Mouse (Mus musculus): ENCODE data around the gene Prss53. TPM values are rescaled to one million over a fixed set of nuclear protein-coding genes. Genes with fewer than 3 reads are reported as not detected.
"Not testable (repeated sequence)": the region's sequence is repeated elsewhere in the genome, so short reads cannot be mapped to it uniquely, and the experiment has no call there.

Gene Prss53
- total and polyA plus RNA-seq, 3 experiments, result 1.0 to 3.0 (median 1.2) TPM

DNA sequence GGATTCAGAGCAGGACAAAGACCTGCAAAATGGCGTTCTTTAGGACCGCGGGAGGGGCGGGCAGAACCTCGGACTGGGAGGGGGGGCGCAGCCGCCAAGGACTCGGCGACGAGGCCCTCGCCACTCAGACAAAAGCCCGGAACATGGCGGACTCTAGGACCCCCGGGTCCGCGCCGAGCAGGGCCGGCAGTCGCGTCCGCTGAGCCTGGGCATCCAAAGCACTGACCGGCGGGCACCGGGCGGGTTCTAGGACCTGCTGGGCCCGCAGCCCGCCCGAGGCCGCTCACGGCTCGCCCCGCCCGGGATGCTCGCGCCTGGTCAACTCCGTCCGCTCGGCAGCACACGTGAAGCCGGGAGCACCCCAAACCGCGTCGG lies 15.2 kb downstream of the Prss53 start:
- peak; percentile 95 for DNase-seq

- DNase-seq, result no peak
Measured at GRCm38 (mm10) chr7:127874812-127875626, 15.8 kb downstream of the Prss53 start.

GRCm38 (mm10) chr7:127870136-127870821 lies 20.5 kb downstream of the Prss53 start:
- no peak for DNase-seq

GRCm38 (mm10) chr7:127869149-127869810 lies 21.5 kb downstream of the Prss53 start:
- no peak for DNase-seq

DNA sequence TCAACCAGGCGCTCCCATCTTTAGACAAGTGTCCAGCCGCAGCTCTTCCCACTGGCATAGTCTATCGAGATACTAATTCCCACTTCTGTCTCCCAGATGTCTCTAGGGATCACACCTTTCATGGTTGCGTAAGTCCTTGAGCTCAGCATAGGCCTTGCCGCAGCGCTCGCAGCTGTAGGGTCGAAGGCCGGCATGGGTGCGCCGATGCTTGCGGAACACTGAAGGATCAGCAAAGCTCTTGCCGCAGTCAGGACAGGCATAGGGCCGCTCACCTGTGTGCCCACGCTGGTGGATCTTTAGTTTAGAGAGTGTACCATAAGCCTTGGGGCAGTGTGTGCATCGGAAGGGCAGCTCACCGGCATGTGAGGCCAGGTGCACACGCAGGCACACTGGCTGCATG lies 23.1 kb downstream of the Prss53 start:
- DNase-seq, result no peak

GRCm38 (mm10) chr7:127866434-127866833 lies 24.3 kb downstream of the Prss53 start:
- no peak for DNase-seq

DNA sequence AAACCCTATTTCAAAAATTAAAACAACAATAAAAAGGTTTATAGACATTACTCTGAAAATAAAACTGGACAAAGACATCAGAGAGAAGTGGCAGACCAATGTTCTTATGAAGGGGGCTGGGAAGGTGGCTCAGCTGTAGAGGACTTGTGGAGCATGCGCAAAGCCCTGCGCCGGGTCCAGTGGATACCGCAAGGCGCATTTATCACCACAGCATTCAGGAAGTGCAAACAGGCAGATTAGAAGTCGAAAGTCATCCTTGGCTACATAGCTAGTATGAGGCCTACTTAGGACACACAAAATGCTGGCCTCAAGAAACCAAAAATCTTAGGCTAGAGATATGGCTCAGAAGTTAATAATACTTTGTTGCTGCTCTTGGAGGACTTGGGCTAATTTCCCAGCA lies 32.5 kb downstream of the Prss53 start:
- DNase-seq, result no peak

GRCm38 (mm10) chr7:127850906-127851305 lies 39.9 kb downstream of the Prss53 start:
- peak; percentile 24 for DNase-seq

DNA sequence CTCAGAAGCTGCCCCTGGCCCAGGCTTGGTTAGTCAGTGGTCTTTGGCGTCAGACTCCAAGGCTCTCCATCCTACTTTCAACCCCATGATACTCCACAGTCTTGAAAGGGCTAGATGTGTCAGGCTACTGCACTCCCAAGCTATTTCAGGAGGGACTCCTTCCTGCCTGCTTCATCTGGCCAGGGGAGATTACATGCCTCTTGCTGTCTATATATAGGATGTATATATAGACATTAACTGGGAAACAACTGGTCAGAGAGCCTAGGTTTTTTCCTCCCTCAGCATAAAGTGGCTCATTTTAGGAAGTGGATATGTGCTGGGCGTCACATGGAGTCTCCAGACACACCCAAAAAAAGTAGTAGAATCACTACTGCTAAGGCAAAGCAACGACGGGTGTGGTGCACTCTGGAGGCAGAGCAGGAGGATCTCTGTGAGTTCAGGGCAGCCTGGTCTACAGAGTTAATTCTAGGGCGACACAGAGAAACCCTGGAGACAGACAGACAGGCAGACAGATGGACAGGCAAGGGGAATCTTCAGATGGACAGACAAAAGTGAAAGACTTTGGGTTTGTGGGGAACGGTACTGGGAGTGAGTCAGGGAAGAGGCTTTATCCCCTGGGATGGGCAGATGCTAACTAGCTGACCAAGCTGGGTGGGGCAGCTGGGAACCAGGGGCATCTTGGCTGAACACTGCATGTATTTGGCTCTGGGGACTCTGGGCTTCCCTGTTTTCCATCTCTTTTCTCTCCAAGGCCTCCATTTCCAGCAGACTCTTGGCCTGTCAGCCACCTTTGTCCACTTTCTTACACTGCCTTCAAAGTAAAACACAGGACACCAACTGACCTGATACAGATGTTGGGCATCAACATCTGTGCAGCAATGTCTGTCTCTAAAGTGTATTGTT lies 40.5 kb downstream of the Prss53 start:
- DNase-seq, result no peak

- DNase-seq, result peak; percentile 87
Measured at GRCm38 (mm10) chr7:127842001-127842718, 48.6 kb downstream of the Prss53 start.

DNA sequence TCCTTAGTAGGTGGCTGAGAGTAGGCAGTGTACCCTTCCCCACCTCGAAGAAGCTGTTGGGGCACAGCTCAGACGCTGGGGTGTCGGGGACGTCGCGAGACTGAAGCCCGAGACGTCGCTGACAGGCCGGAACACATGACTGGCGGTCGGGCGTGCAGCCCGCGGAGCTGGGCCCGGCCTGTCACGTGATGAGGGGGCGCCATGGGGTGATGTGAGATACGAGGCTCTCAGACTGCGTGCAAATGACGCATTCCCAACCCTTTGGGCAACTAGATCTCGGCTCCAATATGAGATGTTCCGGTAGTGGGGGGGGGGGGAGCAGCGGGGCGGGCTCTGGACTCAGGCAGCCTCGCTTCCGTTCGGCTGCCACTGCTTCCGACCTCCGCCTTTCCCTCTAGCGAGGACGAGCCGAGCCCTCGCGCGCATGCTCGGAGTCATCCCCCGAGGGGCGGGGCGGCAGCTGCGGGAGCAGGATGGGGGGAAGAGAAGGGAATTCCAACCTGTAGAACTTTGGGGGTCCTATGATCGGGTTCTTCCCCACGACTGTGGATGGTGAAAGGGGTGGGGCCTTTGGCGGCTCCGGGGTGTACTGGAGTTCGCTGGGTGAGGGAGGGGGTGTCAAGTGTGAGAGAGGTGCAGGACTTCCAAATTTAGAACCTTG lies 49.3 kb downstream of the Prss53 start:
- peak; percentile 97 for DNase-seq

GRCm38 (mm10) chr7:127840886-127841285 lies 49.9 kb downstream of the Prss53 start:
- peak; percentile 62 for DNase-seq

- DNase-seq, result not testable (repeated sequence)
Measured at GRCm38 (mm10) chr7:127840031-127840430, 50.7 kb downstream of the Prss53 start.

- not testable (repeated sequence) for DNase-seq
Measured at GRCm38 (mm10) chr7:127837878-127838277, 52.9 kb downstream of the Prss53 start.

- DNase-seq, result no peak
Measured at GRCm38 (mm10) chr7:127837473-127837872, 53.3 kb downstream of the Prss53 start.

Other genes with a start within 250 kb of the Prss53 start
- gene Bcl7c, start 182.0 kb downstream of the Prss53 start, total RNA-seq (2021), result 10 to 100 TPM; 70.9 to 86.0 TPM
- 70.5 and 78.0 TPM in 2 replicates for gene Bcl7c, start 182.0 kb downstream of the Prss53 start, polyA plus RNA-seq (2012; rRNA removed)
- 1 to 10 TPM; 3.3 to 3.7 TPM for gene Ctf1, start 178.2 kb downstream of the Prss53 start, total RNA-seq (2021)
- 18.9 and 22.1 TPM in 2 replicates for gene Ctf1, start 178.2 kb downstream of the Prss53 start, polyA plus RNA-seq (2012; rRNA removed)
- gene Ctf2, start 158.8 kb downstream of the Prss53 start, total RNA-seq (2021), result not detected
- not detected in 2 replicates for gene Ctf2, start 158.8 kb downstream of the Prss53 start, polyA plus RNA-seq (2012; rRNA removed)
- gene Fbxl19, start 146.4 kb downstream of the Prss53 start, total RNA-seq (2021), result 10 to 100 TPM in 1 of 2 experiments, 1 to 10 TPM in 1; 9.5 to 11.6 TPM
- 34.5 and 42.6 TPM in 2 replicates for gene Fbxl19, start 146.4 kb downstream of the Prss53 start, polyA plus RNA-seq (2012; rRNA removed)
- 10 to 100 TPM; 28.3 to 32.8 TPM for gene Orai3, start 121.2 kb downstream of the Prss53 start, total RNA-seq (2021)
- gene Orai3, start 121.2 kb downstream of the Prss53 start, polyA plus RNA-seq (2012; rRNA removed), result 90.6 and 94.8 TPM in 2 replicates
- gene Setd1a, start 114.3 kb downstream of the Prss53 start, total RNA-seq (2021), result 10 to 100 TPM; 36.0 to 42.6 TPM
- gene Setd1a, start 114.3 kb downstream of the Prss53 start, polyA plus RNA-seq (2012; rRNA removed), result 12.6 and 15.9 TPM in 2 replicates
- 1 to 10 TPM; 2.2 to 4.6 TPM for gene Gm49388, start 105.4 kb downstream of the Prss53 start, total RNA-seq (2021)
- not detected in 2 replicates for gene Gm49388, start 105.4 kb downstream of the Prss53 start, polyA plus RNA-seq (2012; rRNA removed)
- 10 to 100 TPM; 45.5 to 46.2 TPM for gene Hsd3b7, start 90.4 kb downstream of the Prss53 start, total RNA-seq (2021)
- gene Hsd3b7, start 90.4 kb downstream of the Prss53 start, polyA plus RNA-seq (2012; rRNA removed), result 83.9 and 86.5 TPM in 2 replicates
- gene Stx4a, start 66.7 kb downstream of the Prss53 start, total RNA-seq (2021), result 100 to 1,000 TPM in 1 of 2 experiments, 10 to 100 TPM in 1; 79.6 to 102 TPM
- 52.2 and 54.0 TPM in 2 replicates for gene Stx4a, start 66.7 kb downstream of the Prss53 start, polyA plus RNA-seq (2012; rRNA removed)
- 1 to 10 TPM; 5.0 to 6.9 TPM for gene Stx1b, start 66.4 kb downstream of the Prss53 start, total RNA-seq (2021)
- 8.5 and 11.4 TPM in 2 replicates for gene Stx1b, start 66.4 kb downstream of the Prss53 start, polyA plus RNA-seq (2012; rRNA removed)
- 10 to 100 TPM; 28.9 to 33.1 TPM for gene Zfp646, start 14.7 kb downstream of the Prss53 start, total RNA-seq (2021)
- gene Zfp646, start 14.7 kb downstream of the Prss53 start, polyA plus RNA-seq (2012; rRNA removed), result 14.1 and 15.9 TPM in 2 replicates
- 1 to 10 TPM; 7.2 to 9.7 TPM for gene Zfp668, start 14.1 kb downstream of the Prss53 start, total RNA-seq (2021)
- gene Zfp668, start 14.1 kb downstream of the Prss53 start, polyA plus RNA-seq (2012; rRNA removed), result 8.1 and 10.3 TPM in 2 replicates
- gene Gm21974, start 4.5 kb upstream of the Prss53 start, total RNA-seq (2021), result not detected
- gene Gm21974, start 4.5 kb upstream of the Prss53 start, polyA plus RNA-seq (2012; rRNA removed), result not detected in 2 replicates
- 10 to 100 TPM; 62.7 to 85.5 TPM for gene Vkorc1, start 4.6 kb upstream of the Prss53 start, total RNA-seq (2021)
- 152 and 201 TPM in 2 replicates for gene Vkorc1, start 4.6 kb upstream of the Prss53 start, polyA plus RNA-seq (2012; rRNA removed)
- 100 to 1,000 TPM; 122 to 138 TPM for gene Bckdk, start 13.1 kb upstream of the Prss53 start, total RNA-seq (2021)
- 164 and 166 TPM in 2 replicates for gene Bckdk, start 13.1 kb upstream of the Prss53 start, polyA plus RNA-seq (2012; rRNA removed)
- gene Kat8, start 21.5 kb upstream of the Prss53 start, total RNA-seq (2021), result 10 to 100 TPM; 24.6 to 27.1 TPM
- gene Kat8, start 21.5 kb upstream of the Prss53 start, polyA plus RNA-seq (2012; rRNA removed), result 10.6 and 10.9 TPM in 2 replicates
- gene Prss8, start 39.1 kb upstream of the Prss53 start, total RNA-seq (2021), result under 1 TPM in 1 of 2 experiments, not detected in 1; 0.24 TPM
- gene Prss8, start 39.1 kb upstream of the Prss53 start, polyA plus RNA-seq (2012; rRNA removed), result 0.07 and 0.38 TPM in 2 replicates
- gene Prss36, start 55.8 kb upstream of the Prss53 start, total RNA-seq (2021), result 1 to 10 TPM; 8.2 to 9.4 TPM
- gene Prss36, start 55.8 kb upstream of the Prss53 start, polyA plus RNA-seq (2012; rRNA removed), result 24.8 and 27.8 TPM in 2 replicates
- gene Fus, start 76.5 kb upstream of the Prss53 start, total RNA-seq (2021), result 100 to 1,000 TPM; 176 to 229 TPM
- 139 and 145 TPM in 2 replicates for gene Fus, start 76.5 kb upstream of the Prss53 start, polyA plus RNA-seq (2012; rRNA removed)
- gene Pycard, start 102.9 kb upstream of the Prss53 start, total RNA-seq (2021), result 1 to 10 TPM; 2.3 to 3.7 TPM
- gene Pycard, start 102.9 kb upstream of the Prss53 start, polyA plus RNA-seq (2012; rRNA removed), result 4.4 and 8.1 TPM in 2 replicates
- under 1 TPM in 1 of 2 experiments, not detected in 1; 0.17 TPM for gene Trim72, start 113.0 kb upstream of the Prss53 start, total RNA-seq (2021)
- 0.16 and 0.29 TPM in 2 replicates for gene Trim72, start 113.0 kb upstream of the Prss53 start, polyA plus RNA-seq (2012; rRNA removed)
- gene Itgam, start 171.7 kb upstream of the Prss53 start, total RNA-seq (2021), result 1 to 10 TPM; 5.5 to 9.1 TPM
- 2.0 and 2.2 TPM in 2 replicates for gene Itgam, start 171.7 kb upstream of the Prss53 start, polyA plus RNA-seq (2012; rRNA removed)
- not detected for gene Gm49368, start 171.7 kb upstream of the Prss53 start, total RNA-seq (2021)
- gene Gm49368, start 171.7 kb upstream of the Prss53 start, polyA plus RNA-seq (2012; rRNA removed), result not detected in 2 replicates
- 1 to 10 TPM; 1.4 to 2.4 TPM for gene Itgax, start 238.6 kb upstream of the Prss53 start, total RNA-seq (2021)
- gene Itgax, start 238.6 kb upstream of the Prss53 start, polyA plus RNA-seq (2012; rRNA removed), result 1.7 and 1.8 TPM in 2 replicates